Mouse (Mus musculus) urinary bladder, postnatal 36 days (tissue): ENCODE measurements at regions not wholly inside any gene's neighbourhood (a gene's known extent, or its start where the extent isn't known, plus 50 kb on each side); places are given as distances from the start of the nearest gene placed in this dataset.
A peak's percentile ranks its signal among the peaks of the same experiment; 100 is the strongest.

Source experiments
- DNase-seq, 2 experiments: peaks; one replicate each; pipeline ENCODE4 v3.0.0; 2022; ENCODE audit warnings: low spot score in 2 of 2, mixed read lengths in 1 of 2

GRCm38 (mm10) chr1:73348476-73348875, 332.8 kb upstream of the Tnp1 start:
- no peak for DNase-seq

GRCm38 (mm10) chr1:73344587-73344986, 328.9 kb upstream of the Tnp1 start:
- DNase-seq = no peak

GRCm38 (mm10) chr1:73341911-73342310, 326.2 kb upstream of the Tnp1 start:
- no peak for DNase-seq

- DNase-seq = no peak
These were observed 321.7 kb upstream of the Tnp1 start for GRCm38 (mm10) chr1:73337401-73337800.

- no peak for DNase-seq
These were observed 293.8 kb upstream of the Tnp1 start for GRCm38 (mm10) chr1:73309556-73309955.

GRCm38 (mm10) chr1:73308420-73308819, 292.7 kb upstream of the Tnp1 start:
- DNase-seq = no peak

GRCm38 (mm10) chr1:73307194-73307593, 291.5 kb upstream of the Tnp1 start:
- peak; percentile 43 for DNase-seq

GRCm38 (mm10) chr1:73299978-73300688, 284.4 kb upstream of the Tnp1 start:
- DNase-seq = no peak

- no peak for DNase-seq
These were observed 269.6 kb upstream of the Tnp1 start for GRCm38 (mm10) chr1:73285342-73285741.

- DNase-seq = peak in 1 of 2 experiments; percentile 12
These were observed 258.8 kb upstream of the Tnp1 start for GRCm38 (mm10) chr1:73274480-73274879.

GRCm38 (mm10) chr1:73270787-73271391, 255.2 kb upstream of the Tnp1 start:
- no peak for DNase-seq

- no peak for DNase-seq
These were observed 253.5 kb upstream of the Tnp1 start for GRCm38 (mm10) chr1:73269051-73269755.

GRCm38 (mm10) chr1:73265009-73265408, 249.3 kb upstream of the Tnp1 start:
- DNase-seq = peak in 1 of 2 experiments; percentile 22

GRCm38 (mm10) chr1:73264245-73264644, 248.5 kb upstream of the Tnp1 start:
- DNase-seq = no peak

- no peak for DNase-seq
These were observed 243.9 kb upstream of the Tnp1 start for GRCm38 (mm10) chr1:73259525-73260098.

- DNase-seq = no peak
These were observed 241.6 kb upstream of the Tnp1 start for GRCm38 (mm10) chr1:73257263-73257662.

GRCm38 (mm10) chr1:73251911-73252356, 236.2 kb upstream of the Tnp1 start:
- DNase-seq = no peak

- no peak for DNase-seq
These were observed 228.3 kb upstream of the Tnp1 start for GRCm38 (mm10) chr1:73244016-73244415.

- DNase-seq = no peak
These were observed 226.6 kb upstream of the Tnp1 start for GRCm38 (mm10) chr1:73242290-73242689.

GRCm38 (mm10) chr1:73236867-73237266, 221.2 kb upstream of the Tnp1 start:
- DNase-seq = no peak

GRCm38 (mm10) chr1:73233636-73234035, 217.9 kb upstream of the Tnp1 start:
- no peak for DNase-seq

- DNase-seq = no peak
These were observed 217.3 kb upstream of the Tnp1 start for GRCm38 (mm10) chr1:73233041-73233440.
